Mouse (Mus musculus) MEL (cell line): ENCODE data around the gene Epha5. TPM values are rescaled to one million over a fixed set of nuclear protein-coding genes. Genes with fewer than 3 reads are reported as not detected.

Experiments
- DNase-seq: peaks from one replicate; pipeline ENCODE4 v3.0.0; 2011; ENCODE audit warnings: low read depth, low spot score
- H3K27ac ChIP-seq: 2 replicates; pipeline ENCODE4 v1.5.1; 2012; ENCODE audit warnings: low read depth, mild to moderate bottlenecking, control low read depth, low read length, moderate library complexity; ENCODE audit not compliant: control insufficient read depth
- H3K27me3 ChIP-seq, 2 experiments: fragments of 150-350 bp in 1 of 2; sonication (generic) in 1 of 2; 2 replicates each; pipeline ENCODE4 v1.6.1; 2012; ENCODE audit warnings: low read length in 2 of 2, mild to moderate bottlenecking in 2 of 2, improper control_type of control experiment in 1 of 2, moderate library complexity in 1 of 2; ENCODE audit not compliant: insufficient read depth in 2 of 2, control insufficient read depth in 1 of 2
- H3K36me3 ChIP-seq, 2 experiments: 2 replicates each; pipeline ENCODE4 v1.6.1; 2012 to 2014; ENCODE audit warnings: low read length in 2 of 2, improper control_type of control experiment in 1 of 2, inconsistent platforms in 1 of 2, mild to moderate bottlenecking in 1 of 2; ENCODE audit not compliant: insufficient read depth in 2 of 2, control insufficient read depth in 1 of 2
- H3K4me1 ChIP-seq, 2 experiments: fragments of 150-350 bp in 1 of 2; sonication (generic) in 1 of 2; 2 replicates each; pipeline ENCODE4 v1.6.1; 2012; ENCODE audit warnings: low read length in 2 of 2, improper control_type of control experiment in 1 of 2, mild to moderate bottlenecking in 1 of 2; ENCODE audit not compliant: insufficient read depth in 2 of 2, control insufficient read depth in 1 of 2
- H3K4me3 ChIP-seq, 2 experiments: fragments of 150-350 bp in 1 of 2; sonication (generic) in 1 of 2; 2 replicates each; pipeline ENCODE4 v1.5.1; 2012; ENCODE audit warnings: low read depth in 2 of 2, low read length in 2 of 2, mild to moderate bottlenecking in 2 of 2, moderate library complexity in 2 of 2, control low read depth in 1 of 2, improper control_type of control experiment in 1 of 2; ENCODE audit not compliant: control insufficient read depth in 1 of 2, insufficient read depth in 1 of 2
- H3K79me2 ChIP-seq: 2 replicates; pipeline ENCODE4 v1.6.1; 2012; ENCODE audit warnings: mild to moderate bottlenecking, low read length, moderate library complexity; ENCODE audit not compliant: control insufficient read depth, poor library complexity, insufficient read depth
- H3K9ac ChIP-seq: 2 replicates; pipeline ENCODE4 v1.6.1; 2012; ENCODE audit warnings: low read depth, mild to moderate bottlenecking, control low read depth, low read length, moderate library complexity; ENCODE audit not compliant: control insufficient read depth, poor library complexity, severe bottlenecking
- H3K9me3 ChIP-seq: fragments of 150-350 bp; sonication (generic); replicated peaks from 2 replicates; pipeline ENCODE4 v1.6.1; 2012; ENCODE audit warnings: mild to moderate bottlenecking, low read length, improper control_type of control experiment, moderate library complexity; ENCODE audit not compliant: insufficient read depth
- BHLHE40 ChIP-seq: IDR thresholded peaks from 2 replicates; pipeline ENCODE4 v1.6.1; 2012; ENCODE audit warnings: low read depth, mild to moderate bottlenecking, inconsistent platforms, low read length, improper control_type of control experiment, borderline replicate concordance
- CHD1 ChIP-seq: IDR thresholded peaks from 2 replicates; pipeline ENCODE4 v1.6.1; 2012; ENCODE audit warnings: low read depth, mild to moderate bottlenecking, inconsistent platforms, low read length, improper control_type of control experiment
- CHD2 ChIP-seq: IDR thresholded peaks from 2 replicates; pipeline ENCODE4 v1.6.1; 2011; ENCODE audit warnings: low read length, improper control_type of control experiment
- E2F4 ChIP-seq: IDR thresholded peaks from 2 replicates; pipeline ENCODE4 v1.6.1; 2011; ENCODE audit warnings: low read depth, low read length, improper control_type of control experiment, borderline replicate concordance
- EP300 ChIP-seq, 2 experiments: IDR thresholded peaks; 2 replicates each; pipeline ENCODE4 v1.6.1; 2011; ENCODE audit warnings: improper control_type of control experiment in 2 of 2, low read length in 2 of 2, low read depth in 1 of 2, mild to moderate bottlenecking in 1 of 2
- ETS1 ChIP-seq: IDR thresholded peaks from 2 replicates; pipeline ENCODE4 v1.6.1; 2012; ENCODE audit warnings: low read depth, mild to moderate bottlenecking, inconsistent platforms, low read length, improper control_type of control experiment, moderate library complexity
- GATA1 ChIP-seq: IDR thresholded peaks from 2 replicates; pipeline ENCODE4 v1.6.1; 2011; ENCODE audit warnings: low read depth, low read length, improper control_type of control experiment
- HCFC1 ChIP-seq: IDR thresholded peaks from 2 replicates; pipeline ENCODE4 v1.6.1; 2012; ENCODE audit warnings: low read depth, mild to moderate bottlenecking, inconsistent platforms, low read length, improper control_type of control experiment, moderate library complexity
- JUND ChIP-seq: IDR thresholded peaks from 2 replicates; pipeline ENCODE4 v1.6.1; 2011; ENCODE audit warnings: low read depth, mild to moderate bottlenecking, improper control_type of control experiment, low read length
- MAZ ChIP-seq: IDR thresholded peaks from 2 replicates; pipeline ENCODE4 v1.6.1; 2012; ENCODE audit warnings: low read depth, mild to moderate bottlenecking, inconsistent platforms, low read length, improper control_type of control experiment
- MYB ChIP-seq: IDR thresholded peaks from 2 replicates; pipeline ENCODE4 v1.6.1; 2011; ENCODE audit warnings: mild to moderate bottlenecking, low read depth, low read length, improper control_type of control experiment
- MYC ChIP-seq: IDR thresholded peaks from 2 replicates; pipeline ENCODE4 v1.6.1; 2011; ENCODE audit warnings: low read depth, mild to moderate bottlenecking, low read length, improper control_type of control experiment, moderate library complexity
- NELFE ChIP-seq: IDR thresholded peaks from 2 replicates; pipeline ENCODE4 v1.6.1; 2011; ENCODE audit warnings: low read depth, low read length, improper control_type of control experiment
- POLR2AphosphoS2 ChIP-seq: IDR thresholded peaks from 2 replicates; pipeline ENCODE4 v1.6.1; 2011; ENCODE audit warnings: low read length, improper control_type of control experiment
- POLR2AphosphoS5 ChIP-seq: IDR thresholded peaks from 2 replicates; pipeline ENCODE4 v1.6.1; 2012; ENCODE audit warnings: low read depth, borderline replicate concordance, mild to moderate bottlenecking, inconsistent platforms, low read length, moderate library complexity, mixed read lengths
- RAD21 ChIP-seq: IDR thresholded peaks from 2 replicates; pipeline ENCODE4 v1.6.1; 2011; ENCODE audit warnings: mild to moderate bottlenecking, low read depth, low read length, improper control_type of control experiment
- SIN3A ChIP-seq: IDR thresholded peaks from 2 replicates; pipeline ENCODE4 v1.6.1; 2012; ENCODE audit warnings: low read length, improper control_type of control experiment, inconsistent platforms
- SMC3 ChIP-seq: IDR thresholded peaks from 2 replicates; pipeline ENCODE4 v1.6.1; 2011; ENCODE audit warnings: low read depth, low read length, improper control_type of control experiment
- TAL1 ChIP-seq: IDR thresholded peaks from 2 replicates; pipeline ENCODE4 v1.6.1; 2012; ENCODE audit warnings: mild to moderate bottlenecking, inconsistent platforms, low read length, moderate library complexity, mixed read lengths
- TBP ChIP-seq: IDR thresholded peaks from 2 replicates; pipeline ENCODE4 v1.8.0; 2011; ENCODE audit warnings: low read depth, low read length, improper control_type of control experiment
- TCF12 ChIP-seq: IDR thresholded peaks from 2 replicates; pipeline ENCODE4 v1.6.1; 2014; ENCODE audit warnings: low read depth, mild to moderate bottlenecking, inconsistent platforms, low read length, improper control_type of control experiment, moderate library complexity
- USF1 ChIP-seq: IDR thresholded peaks from 2 replicates; pipeline ENCODE4 v1.6.1; 2014; ENCODE audit warnings: low read depth, mild to moderate bottlenecking, inconsistent platforms, low read length, improper control_type of control experiment, moderate library complexity
- ZKSCAN1 ChIP-seq: IDR thresholded peaks from 2 replicates; pipeline ENCODE4 v1.6.1; 2012; ENCODE audit warnings: low read depth, mild to moderate bottlenecking, inconsistent platforms, low read length, improper control_type of control experiment, moderate library complexity
- ZNF384 ChIP-seq: IDR thresholded peaks from 2 replicates; pipeline ENCODE4 v1.6.1; 2012; ENCODE audit warnings: low read depth, mild to moderate bottlenecking, inconsistent platforms, low read length, improper control_type of control experiment
- polyA plus RNA-seq, 2 experiments: library from polyadenylated mRNA; stranded (reverse) in 1 of 2; unstranded in 1 of 2; fragments of >175 nt in 1 of 2; fragments of >200 nt in 1 of 2; gene quantifications; 2 replicates each; pipeline versions ENCODE4 v1.2.1 to v1.2.4; 2012; ENCODE audit warnings: low replicate concordance in 2 of 2, low read depth in 1 of 2; ENCODE audit not compliant: insufficient read length in 2 of 2, insufficient read depth in 1 of 2, missing spikeins in 1 of 2
- total RNA-seq: library from RNA; depleted of rRNA; stranded (reverse); fragments of 300-350 nt; gene quantifications from 2 replicates; pipeline ENCODE4 v1.2.3, GENCODE M21; 2012

Epha5 gene
- total and polyA plus RNA-seq, 3 experiments = not detected

DNA sequence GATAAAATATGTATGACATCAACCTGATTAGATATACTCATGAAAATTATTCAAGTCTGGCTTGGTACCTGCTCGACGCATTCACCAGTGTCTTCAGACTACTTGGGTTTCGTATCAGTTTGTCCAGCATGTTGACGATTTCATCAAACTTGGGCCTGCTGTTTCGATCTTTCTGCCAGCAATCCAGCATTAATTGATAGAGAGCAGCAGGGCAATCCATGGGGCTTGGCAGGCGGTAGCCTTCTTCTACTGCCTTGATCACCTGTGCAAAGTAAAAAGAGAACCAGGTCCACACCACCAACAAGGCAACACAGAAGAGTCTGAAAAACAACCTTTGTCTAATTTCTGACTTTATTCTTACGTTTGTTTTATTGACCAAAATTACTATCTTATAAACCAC lies 346.2 kb downstream of the Epha5 start:
- H3K27me3 ChIP-seq = no peaks in the 10 kb centered on the region
- H3K27ac ChIP-seq = no peak overlapping the region
- no peaks in the 10 kb centered on the region for H3K36me3 ChIP-seq
- no peaks in the 10 kb centered on the region for H3K4me1 ChIP-seq
- H3K9me3 ChIP-seq = no peaks in the 10 kb centered on the region
- H3K4me3 ChIP-seq = no peak overlapping the region
- no peak for TF ChIP-seq POLR2AphosphoS2
- TF ChIP-seq MYC = no peak
- no peak for TF ChIP-seq NELFE
- TF ChIP-seq E2F4 = no peak
- TF ChIP-seq SMC3 = no peak
- TF ChIP-seq CHD1 = no peak
- TF ChIP-seq TCF12 = no peak
- TF ChIP-seq TBP = no peak
- no peak for TF ChIP-seq ETS1
- DNase-seq = no peak
- H3K9ac ChIP-seq = no peak overlapping the region
- no peaks in the 10 kb centered on the region for H3K79me2 ChIP-seq

DNA sequence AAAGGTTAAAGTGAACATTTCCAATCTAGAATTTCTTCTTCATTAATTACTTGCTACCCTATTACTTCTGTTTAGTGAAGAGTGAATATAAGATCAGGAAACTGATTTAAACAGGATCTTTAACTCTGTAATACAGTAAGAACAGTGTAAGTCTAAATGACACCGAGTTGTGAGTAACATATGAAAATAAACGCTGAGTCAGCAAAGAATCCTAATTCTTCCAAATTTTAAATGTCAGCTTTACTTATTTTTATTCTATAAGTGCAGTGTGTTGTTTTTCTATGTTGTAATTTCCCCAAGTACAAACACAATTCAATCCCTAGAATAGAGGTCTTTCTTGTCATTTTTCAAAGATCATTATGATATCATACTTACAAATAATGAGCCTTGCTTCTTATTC lies 363.3 kb downstream of the Epha5 start:
- Histone ChIP-seq H3K79me2 (no peaks in the 10 kb centered on the region), H3K9ac (no peak overlapping the region), H3K4me3 (no peak overlapping the region), H3K27ac (no peak overlapping the region), H3K9me3 (no peaks in the 10 kb centered on the region), H3K36me3 (no peaks in the 10 kb centered on the region), H3K27me3 (no peaks in the 10 kb centered on the region), H3K4me1 (no peaks in the 10 kb centered on the region)
- no peak for DNase-seq
- no peak for TF ChIP-seq NELFE
- TF ChIP-seq RAD21 = no peak
- no peak for TF ChIP-seq MAZ
- TF ChIP-seq SIN3A = no peak
- no peak for TF ChIP-seq ZNF384
- TF ChIP-seq JUND = no peak
- no peak for TF ChIP-seq ZKSCAN1
- no peak for TF ChIP-seq POLR2AphosphoS5
- TF ChIP-seq CHD2 = no peak
- TF ChIP-seq MYB = no peak
- TF ChIP-seq TAL1 = no peak
- TF ChIP-seq GATA1 = no peak
- TF ChIP-seq BHLHE40 = no peak
- no peak for TF ChIP-seq USF1
- TF ChIP-seq MYC = no peak
- TF ChIP-seq EP300 (IDR thresholded peaks at IDR 0.05; ENCODE audit: low read depth in 1 of 2, low read length in 2 of 2) = no peak
- no peak for TF ChIP-seq HCFC1
- no peak for TF ChIP-seq SMC3
- TF ChIP-seq TCF12 = no peak
